Mouse (Mus musculus) CD4-positive, CD25-positive, alpha-beta regulatory T cell, adult 4 months (primary cell): Measurements from ENCODE around the gene Grid2. TPM values are rescaled to one million over a fixed set of nuclear protein-coding genes. Genes with fewer than 3 reads are reported as not detected.

Experiments
- ATAC-seq: one replicate; pipeline ENCODE4 v1.8.0; 2017
- polyA plus RNA-seq, 2 experiments: library from polyadenylated mRNA; unstranded; fragments of 100-300 nt; shearing (Covaris generic); gene quantifications; one replicate each; pipeline ENCODE4 v1.2.1; 2017

The Grid2 gene
- polyA plus RNA-seq, 2 experiments from 2014 or later = not detected

GRCm38 (mm10) chr6:64616843-64617242 is 1361.2 kb downstream of the Grid2 start:
- ATAC-seq = no peak

- no peak for ATAC-seq
These were observed 1361.9 kb downstream of the Grid2 start for GRCm38 (mm10) chr6:64617417-64618135.

GRCm38 (mm10) chr6:64623404-64623803 is 1367.7 kb downstream of the Grid2 start:
- ATAC-seq = no peak

- no peak for ATAC-seq
These were observed 1392.0 kb downstream of the Grid2 start for GRCm38 (mm10) chr6:64647661-64648060.

- ATAC-seq = no peak
These were observed 1392.5 kb downstream of the Grid2 start for GRCm38 (mm10) chr6:64648196-64648595.

- peak; percentile 77 for ATAC-seq
These were observed 1393.9 kb downstream of the Grid2 start for GRCm38 (mm10) chr6:64649296-64650226.

- no peak for ATAC-seq
These were observed 1395.1 kb downstream of the Grid2 start for GRCm38 (mm10) chr6:64650765-64651164.

- no peak for ATAC-seq
These were observed 1415.3 kb downstream of the Grid2 start for GRCm38 (mm10) chr6:64671010-64671409.

- no peak for ATAC-seq
These were observed 1423.1 kb downstream of the Grid2 start for GRCm38 (mm10) chr6:64678815-64679214.

GRCm38 (mm10) chr6:64683974-64684373 is 1428.3 kb downstream of the Grid2 start:
- ATAC-seq = no peak

GRCm38 (mm10) chr6:64684973-64685372 is 1429.3 kb downstream of the Grid2 start:
- no peak for ATAC-seq

GRCm38 (mm10) chr6:64688181-64688944 is 1432.7 kb downstream of the Grid2 start:
- ATAC-seq = no peak

- no peak for ATAC-seq
These were observed 1439.0 kb downstream of the Grid2 start for GRCm38 (mm10) chr6:64694688-64695087.

- no peak for ATAC-seq
These were observed 1448.0 kb downstream of the Grid2 start for GRCm38 (mm10) chr6:64703659-64704058.

- ATAC-seq = no peak
These were observed 1472.2 kb downstream of the Grid2 start for GRCm38 (mm10) chr6:64727751-64728403.

GRCm38 (mm10) chr6:64728499-64729198 is 1473.0 kb downstream of the Grid2 start, which contains the start of gene Atoh1:
Gene Atoh1, plus strand, starts transcription at chr6:64729125.
- no peak for ATAC-seq

- ATAC-seq = no peak
These were observed 1473.7 kb downstream of the Grid2 start for GRCm38 (mm10) chr6:64729231-64730011.

- ATAC-seq = no peak
These were observed 1474.4 kb downstream of the Grid2 start for GRCm38 (mm10) chr6:64730030-64730429.

- ATAC-seq = no peak
These were observed 1474.9 kb downstream of the Grid2 start for GRCm38 (mm10) chr6:64730506-64731020.

GRCm38 (mm10) chr6:64731126-64731525 is 1475.5 kb downstream of the Grid2 start:
- no peak for ATAC-seq
